Mouse (Mus musculus): ENCODE data around the gene Mfsd12.

GRCm38 (mm10) chr10:81387716-81388115, 30.4 kb downstream of the Mfsd12 start:
- TF ChIP-seq CTCF (IDR thresholded peaks at IDR 0.05; ENCODE audit: low read depth, low read length), result no peak
- TF ChIP-seq EP300 (IDR thresholded peaks at IDR 0.05; ENCODE audit: insufficient read depth, low read depth, low read length), result no peak

All from ES-Bruce4 (cell line).